In the genomic region with DNA sequence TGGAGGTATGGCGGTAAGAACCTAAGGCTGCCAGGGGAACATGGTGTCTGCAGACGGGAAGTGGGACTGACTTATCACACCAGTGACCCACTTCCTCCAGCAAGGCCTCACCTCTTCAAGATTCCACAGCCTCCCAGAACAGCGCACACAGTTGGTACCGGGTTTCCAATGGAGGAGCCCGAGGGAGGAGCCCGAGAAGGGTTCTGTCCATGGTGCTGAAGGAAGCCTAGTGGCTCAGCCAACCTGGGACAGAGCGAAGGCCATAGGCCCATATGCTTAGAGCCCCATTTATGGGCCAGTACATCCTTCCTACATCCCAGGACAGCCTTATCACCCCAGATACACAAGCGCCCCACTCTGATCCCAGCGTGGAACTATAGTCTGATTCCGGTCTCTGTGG, we compare ENCODE assay signal across 10 mouse cellular contexts. TPM values are rescaled to one million over a fixed set of nuclear protein-coding genes. Genes with fewer than 3 reads are reported as not detected.
A peak's percentile ranks its signal among the peaks of the same experiment; 100 is the strongest.
DNase-seq lines count a peak whose midpoint lies in the region; ATAC-seq and TF ChIP-seq lines count a peak whose summit lies in the region.
"Had no signal": no experiment of that assay in that cellular context is flagged by ENCODE, and none has a peak within 500 bp of the region (broad histone marks: within the 10 kb centered on the region; RNA-seq: fewer than 3 reads in every experiment).

No protein-coding gene starts in this region.

- H3K27me3 ChIP-seq in lung, postnatal 0 days (replicated peaks; ENCODE audit: insufficient read depth, low read length) = no peaks in the 10 kb centered on the region
- H3K27me3 ChIP-seq in embryonic facial prominence, embryonic 10.5 days (replicated peaks; ENCODE audit: low read depth, poor library complexity, severe bottlenecking) = no peaks in the 10 kb centered on the region
- H3K27me3 ChIP-seq: embryonic facial prominence, embryonic 13.5 days had no signal

- intact Hi-C loops in left cerebral cortex, postnatal 36 days (cut with DNase I) = no loop called here

- no peak overlapping the region for H3K27ac ChIP-seq in lung, postnatal 0 days (ENCODE audit: low read length)
- no peak overlapping the region for H3K27ac ChIP-seq in embryonic facial prominence, embryonic 10.5 days (replicated peaks)
- H3K27ac ChIP-seq: embryonic facial prominence, embryonic 13.5 days; macrophage had no signal

- no peak overlapping the region for H3K4me2 ChIP-seq in lung, postnatal 0 days (replicated peaks; ENCODE audit: low read depth, low read length)
- H3K4me2 ChIP-seq: embryonic facial prominence, embryonic 13.5 days had no signal

- H3K4me3 ChIP-seq in lung, postnatal 0 days (ENCODE audit: low read depth, low read length) = no peak overlapping the region
- H3K4me3 ChIP-seq in embryonic facial prominence, embryonic 10.5 days = no peak overlapping the region
- H3K4me3 ChIP-seq: embryonic facial prominence, embryonic 13.5 days had no signal

- TF ChIP-seq CTCF in lung, postnatal 0 days (IDR thresholded peaks at IDR 0.05) = no peak

- no peaks in the 10 kb centered on the region for H3K9me3 ChIP-seq in lung, postnatal 0 days (ENCODE audit: low read length)
- H3K9me3 ChIP-seq in embryonic facial prominence, embryonic 10.5 days = no peaks in the 10 kb centered on the region
- H3K9me3 ChIP-seq: embryonic facial prominence, embryonic 13.5 days had no signal

- 26% methylated on average over 10 of the region's 10 CpGs for WGBS in lung, postnatal 0 days
- 32% methylated on average over 10 of the region's 10 CpGs for WGBS in embryonic facial prominence, embryonic 10.5 days

- no peak overlapping the region for H3K9ac ChIP-seq in lung, postnatal 0 days (replicated peaks; ENCODE audit: low read depth)
- H3K9ac ChIP-seq: embryonic facial prominence, embryonic 13.5 days had no signal

- no peak for TF ChIP-seq EP300 in lung, postnatal 0 days (IDR thresholded peaks at IDR 0.05)

- peak; percentile 71 for DNase-seq in lung, postnatal 0 days (ENCODE audit: low spot score)
- no peak for DNase-seq in lung, postnatal 25 days (ENCODE audit: low spot score)
- DNase-seq in adrenal gland, adult 2 months = peak; percentile 34
- DNase-seq in embryonic facial prominence, embryonic 10.5 days (ENCODE audit: low spot score) = peak; percentile 81
- DNase-seq in left cerebral cortex, postnatal 36 days (ENCODE audit: low spot score in 2 of 2) = no peak
- no peak for DNase-seq in frontal cortex, postnatal 10 days (ENCODE audit: low spot score in 2 of 2)

- no peaks in the 10 kb centered on the region for H3K36me3 ChIP-seq in lung, postnatal 0 days (ENCODE audit: insufficient read depth, low read length)
- H3K36me3 ChIP-seq in embryonic facial prominence, embryonic 10.5 days (replicated peaks) = no peaks in the 10 kb centered on the region
- H3K36me3 ChIP-seq: embryonic facial prominence, embryonic 13.5 days had no signal

- no peaks in the 10 kb centered on the region for H3K4me1 ChIP-seq in lung, postnatal 0 days (ENCODE audit: insufficient read depth, low read depth, low read length)
- no peaks in the 10 kb centered on the region for H3K4me1 ChIP-seq in embryonic facial prominence, embryonic 10.5 days
- H3K4me1 ChIP-seq: embryonic facial prominence, embryonic 13.5 days had no signal

- peak; percentile 23; the same call in 1 of the 2 replicates for ATAC-seq in lung, postnatal 0 days
- peak; percentile 75 for ATAC-seq in megakaryocyte-erythroid progenitor cell, adult 5-6 weeks (replicated peaks; ENCODE audit: low FRiP score, low TSS enrichment, poor library complexity, severe bottlenecking)
- ATAC-seq in cerebellum, adult (ENCODE audit: insufficient number of reproducible peaks, low FRiP score, low TSS enrichment) = no peak

RNA-seq across cellular contexts. Expression of a gene that starts 32.1 kb away (rescaled TPM):
- 0.08 and 0.13 TPM in 2 replicates for polyA plus RNA-seq in lung, postnatal 0 days (2015; fragmentation: Nextera tagmentation; extraction: Ambion mirVana)
- total RNA-seq in adrenal gland, adult 2 months (2021) = 1 to 10 TPM; 1.6 to 2.2 TPM
- 3.1 TPM in 2 replicates for polyA plus RNA-seq in adrenal gland, adult 2 months (2012; rRNA removed)
- 5.2 and 5.7 TPM in 2 replicates for polyA plus RNA-seq in embryonic facial prominence, embryonic 10.5 days (2016; fragmentation: Nextera tagmentation; extraction: Ambion mirVana)
- not detected in 2 replicates for total RNA-seq in megakaryocyte-erythroid progenitor cell, adult 5-6 weeks (2014; fragmentation: Nextera tagmentation)
- 0.04 and 0.14 TPM in 2 replicates for total RNA-seq in megakaryocyte-erythroid progenitor cell, adult 5-6 weeks (2017)
- total RNA-seq in left cerebral cortex, postnatal 36 days (2021) = 100 to 1,000 TPM; 280 to 293 TPM

Comparison
In these comparisons a context has a peak if more than half of its experiments do, and no peak if none do; other contexts are left out.
1. DNase-seq: peak in lung, postnatal 0 days (single experiment), adrenal gland, adult 2 months (single experiment) and embryonic facial prominence, embryonic 10.5 days (single experiment); none in lung, postnatal 25 days (single experiment), left cerebral cortex, postnatal 36 days (0 of 2) and frontal cortex, postnatal 10 days (0 of 2).
2. RNA of a gene that starts 32.1 kb away (total RNA-seq): 280 to 293 TPM in left cerebral cortex, postnatal 36 days; 1.6 to 2.2 TPM in adrenal gland, adult 2 months and 0.04 to 0.14 TPM in megakaryocyte-erythroid progenitor cell, adult 5-6 weeks; every median in the first group is over 10 times any median in the second.